Mouse (Mus musculus): ENCODE data around the gene Yy1.

- TF ChIP-seq CTCF (IDR thresholded peaks at IDR 0.05; ENCODE audit: low read depth) (no peak), EP300 (IDR thresholded peaks at IDR 0.05; ENCODE audit: low read depth) (no peak)
Measured at GRCm38 (mm10) chr12:108787329-108787728, 5.4 kb upstream of the Yy1 start.
